Mouse (Mus musculus): Measurements from ENCODE around the gene Usp39.

DNA sequence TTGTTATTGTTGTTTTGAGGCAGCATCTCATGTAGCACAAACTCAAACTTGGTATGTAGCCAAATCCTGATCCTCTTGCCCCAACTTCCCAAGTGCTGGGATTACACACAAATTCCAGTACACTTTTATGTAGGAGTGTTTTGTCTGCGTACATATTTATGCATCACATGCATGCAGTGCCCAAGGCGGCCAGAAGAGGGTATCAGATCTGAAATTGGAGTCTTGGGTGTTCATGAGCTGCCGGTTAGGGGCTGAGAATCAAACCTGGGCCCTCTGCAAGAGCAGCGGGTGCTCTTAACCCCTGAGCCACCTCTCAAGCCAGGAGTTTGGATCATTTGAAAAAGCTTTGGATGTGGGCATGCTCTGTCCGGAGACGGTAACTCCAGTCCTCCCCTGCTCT lies 68.8 kb downstream of the Usp39 start:
- no peak for TF ChIP-seq ZNF384 (IDR thresholded peaks at IDR 0.05; ENCODE audit: low read depth, low read length)
- no peak for TF ChIP-seq ZC3H11A (IDR thresholded peaks at IDR 0.05; ENCODE audit: borderline replicate concordance, low read depth, low read length)
- TF ChIP-seq HCFC1 (IDR thresholded peaks at IDR 0.05; ENCODE audit: borderline replicate concordance, insufficient read depth, low read length), result no peak
- TF ChIP-seq MAFK (IDR thresholded peaks at IDR 0.05; ENCODE audit: insufficient read depth, low read depth, low read length), result no peak
- TF ChIP-seq CHD2 (IDR thresholded peaks at IDR 0.05; ENCODE audit: low read depth, low read length), result no peak

Data from ES-E14 (cell line).